Mouse (Mus musculus) embryonic facial prominence, embryonic 14.5 days (tissue): ENCODE data around the gene Tmprss12. TPM values are rescaled to one million over a fixed set of nuclear protein-coding genes. Genes with fewer than 3 reads are reported as not detected.
"Not testable (repeated sequence)": the region's sequence is repeated elsewhere in the genome, so short reads cannot be mapped to it uniquely, and the experiment has no call there.

Source experiments
- ATAC-seq: fragments of 200-750 bp; cut with Nextera tagmentation; 2 replicates; pipeline ENCODE4 v1.8.0; 2017; ENCODE audit warnings: low read depth, moderate number of reproducible peaks, moderate TSS enrichment
- DNase-seq: peaks from one replicate; pipeline ENCODE4 v3.0.0-alpha.2; 2015; ENCODE audit warnings: low spot score
- H3K27ac ChIP-seq: fragments of 300-500 bp; sonication (generic); replicated peaks from 2 replicates; pipeline ENCODE4 v1.5.1; 2014; ENCODE audit warnings: low read depth, mild to moderate bottlenecking, low read length, moderate library complexity
- H3K27me3 ChIP-seq: fragments of 300-500 bp; sonication (generic); replicated peaks from 2 replicates; pipeline ENCODE4 v1.6.1; 2014; ENCODE audit warnings: low read length; ENCODE audit not compliant: control insufficient read depth, insufficient read depth
- H3K36me3 ChIP-seq: fragments of 300-500 bp; sonication (generic); 2 replicates; pipeline ENCODE4 v1.6.1; 2014; ENCODE audit warnings: low read length, mixed read lengths; ENCODE audit not compliant: control insufficient read depth, insufficient read depth
- H3K4me1 ChIP-seq: fragments of 300-500 bp; sonication (generic); 2 replicates; pipeline ENCODE4 v1.6.1; 2014; ENCODE audit warnings: antibody characterized with exemption, low read length; ENCODE audit not compliant: control insufficient read depth, insufficient read depth
- H3K4me2 ChIP-seq: fragments of 300-500 bp; sonication (generic); 2 replicates; pipeline ENCODE4 v1.6.1; 2014; ENCODE audit warnings: low read depth, mild to moderate bottlenecking, low read length, moderate library complexity, mixed read lengths
- H3K4me3 ChIP-seq: fragments of 300-500 bp; sonication (generic); 2 replicates; pipeline ENCODE4 v1.5.1; 2014; ENCODE audit warnings: low read depth, mild to moderate bottlenecking, low read length
- H3K9ac ChIP-seq: fragments of 300-500 bp; sonication (generic); 2 replicates; pipeline ENCODE4 v1.6.1; 2014; ENCODE audit warnings: low read depth, mild to moderate bottlenecking, low read length, moderate library complexity, mixed read lengths
- H3K9me3 ChIP-seq: fragments of 300-500 bp; sonication (generic); 2 replicates; pipeline ENCODE4 v1.6.1; 2016; ENCODE audit warnings: low read length; ENCODE audit not compliant: control insufficient read depth
- WGBS: fragments of 180-500 bp; shearing (Covaris S2); extraction: QIAGEN DNeasy Blood & Tissue Kit; methylation state at CpG from one replicate; pipeline ENCODE4 v1.1.7; 2014; 5-methylcytosine and 5-hydroxymethylcytosine counted together
- polyA plus RNA-seq: library from polyadenylated mRNA; unstranded; fragments of >200 nt; fragmentation: Nextera tagmentation; extraction: Ambion mirVana; gene quantifications from 2 replicates; pipeline ENCODE4 v1.2.1, GENCODE M21; 2014

Gene Tmprss12
- polyA plus RNA-seq, 1 experiment from 2014 or later, result not detected

GRCm38 (mm10) chr15:100312346-100312745 is 31.7 kb downstream of the Tmprss12 start:
- Histone ChIP-seq H3K27ac (no peak overlapping the region), H3K9me3 (no peaks in the 10 kb centered on the region), H3K4me2 (no peak overlapping the region), H3K27me3 (no peaks in the 10 kb centered on the region), H3K9ac (no peak overlapping the region), H3K4me3 (no peak overlapping the region), H3K4me1 (no peaks in the 10 kb centered on the region), H3K36me3 (0 out of 2 replicates have a peak, but pooled peaks cover 3% of the 10 kb centered on the region)
- ATAC-seq (no peak), DNase-seq (no peak)
- WGBS, result 87% methylated on average over 2 of the region's 2 CpGs

DNA sequence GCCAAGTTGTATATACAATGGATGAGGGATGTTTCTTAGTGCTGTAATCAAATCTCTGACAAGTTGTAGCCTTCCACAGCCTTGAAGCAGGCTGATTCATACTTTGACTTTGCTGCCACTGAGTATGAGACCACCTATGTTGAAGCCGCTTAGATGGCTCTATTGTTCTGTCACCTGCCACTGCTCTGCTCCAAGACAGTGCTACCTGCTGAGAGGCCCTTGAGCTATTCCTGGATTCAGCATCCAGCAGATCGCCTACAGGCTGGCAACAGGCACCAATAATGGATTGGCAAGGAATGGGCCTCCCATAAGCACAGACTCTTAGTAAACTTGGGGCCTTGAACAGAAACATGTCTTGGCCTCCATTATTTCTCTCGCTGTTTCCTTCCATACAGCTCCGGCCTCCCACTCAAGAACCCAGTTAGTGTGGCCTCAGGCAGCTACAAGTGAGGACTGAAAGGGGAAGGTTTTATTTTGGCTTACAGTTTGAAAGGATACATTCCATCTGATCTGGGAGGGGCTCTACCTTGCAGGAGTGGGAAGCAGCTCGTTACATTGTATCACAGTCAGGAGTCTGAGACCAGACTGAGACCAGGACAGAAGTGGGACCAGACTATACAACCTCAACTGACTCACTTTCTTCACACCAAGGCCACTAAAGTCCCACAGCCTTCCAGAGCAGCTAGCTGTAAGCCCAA is 34.0 kb downstream of the Tmprss12 start:
- Histone ChIP-seq H3K27ac (no peak overlapping the region), H3K36me3 (0 out of 2 replicates have a peak, but pooled peaks cover 3% of the 10 kb centered on the region), H3K4me2 (no peak overlapping the region), H3K9me3 (no peaks in the 10 kb centered on the region), H3K4me3 (no peak overlapping the region), H3K27me3 (no peaks in the 10 kb centered on the region), H3K4me1 (no peaks in the 10 kb centered on the region), H3K9ac (no peak overlapping the region)
- ATAC-seq (no peak), DNase-seq (no peak)
- 95% methylated on average over 5 of the region's 5 CpGs for WGBS

GRCm38 (mm10) chr15:100318014-100318671 is 37.5 kb downstream of the Tmprss12 start:
- not testable (repeated sequence) for H3K27ac ChIP-seq, ATAC-seq, H3K4me2 ChIP-seq, H3K9ac ChIP-seq, H3K4me1 ChIP-seq, H3K9me3 ChIP-seq, H3K27me3 ChIP-seq, H3K36me3 ChIP-seq, H3K4me3 ChIP-seq
- peak; percentile 29 for DNase-seq
- 59% methylated on average over 4 of the region's 4 CpGs for WGBS

GRCm38 (mm10) chr15:100319884-100320283 is 39.2 kb downstream of the Tmprss12 start:
- Histone ChIP-seq H3K4me1 (no peaks in the 10 kb centered on the region), H3K4me2 (no peak overlapping the region), H3K9me3 (no peaks in the 10 kb centered on the region), H3K4me3 (no peak overlapping the region), H3K9ac (no peak overlapping the region), H3K36me3 (no peaks in the 10 kb centered on the region), H3K27me3 (no peaks in the 10 kb centered on the region), H3K27ac (0 out of 2 replicates have a peak overlapping the region, but pooled peaks have one; percentile 39)
- no peak for DNase-seq
- no peak for ATAC-seq
- 77% methylated on average over 1 of the region's 1 CpGs for WGBS

- no peak for ATAC-seq
- 63% methylated on average over 9 of the region's 9 CpGs for WGBS
- no peaks in the 10 kb centered on the region for H3K4me1 ChIP-seq
- no peaks in the 10 kb centered on the region for H3K36me3 ChIP-seq
- no peak overlapping the region for H3K4me2 ChIP-seq
- H3K9me3 ChIP-seq, result no peaks in the 10 kb centered on the region
- H3K4me3 ChIP-seq, result no peak overlapping the region
- H3K27me3 ChIP-seq, result no peaks in the 10 kb centered on the region
- H3K27ac ChIP-seq, result 0 out of 2 replicates have a peak overlapping the region, but pooled peaks have one; percentile 39
- peak; percentile 35 for DNase-seq
- H3K9ac ChIP-seq, result no peak overlapping the region
These were observed 39.8 kb downstream of the Tmprss12 start for GRCm38 (mm10) chr15:100320295-100320905.

DNA sequence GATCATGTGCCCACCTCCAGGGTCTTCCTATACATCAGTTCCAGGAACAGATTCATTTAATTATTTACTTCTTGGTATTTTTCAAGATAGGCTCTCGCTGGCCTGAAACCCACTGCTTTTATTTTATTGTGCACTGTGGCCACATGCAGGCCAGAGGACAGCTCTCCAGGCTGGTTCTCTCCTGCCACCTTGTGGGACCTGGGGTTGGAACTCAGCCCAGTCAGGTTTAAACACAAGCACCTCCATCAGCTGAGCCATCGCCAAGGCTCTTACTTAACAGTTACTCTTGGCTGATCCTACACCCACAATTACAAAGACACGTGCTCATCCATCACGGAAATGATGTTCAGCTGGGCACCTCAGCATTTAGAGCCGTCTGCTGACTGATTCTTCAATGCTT is 40.5 kb downstream of the Tmprss12 start:
- no peak overlapping the region for H3K9ac ChIP-seq
- H3K27ac ChIP-seq, result no peak overlapping the region
- no peak overlapping the region for H3K4me3 ChIP-seq
- ATAC-seq (no peak), DNase-seq (peak; percentile 40)
- no peaks in the 10 kb centered on the region for H3K4me1 ChIP-seq
- H3K9me3 ChIP-seq, result no peaks in the 10 kb centered on the region
- 57% methylated on average over 5 of the region's 5 CpGs for WGBS
- H3K36me3 ChIP-seq, result no peaks in the 10 kb centered on the region
- no peak overlapping the region for H3K4me2 ChIP-seq
- no peaks in the 10 kb centered on the region for H3K27me3 ChIP-seq

DNA sequence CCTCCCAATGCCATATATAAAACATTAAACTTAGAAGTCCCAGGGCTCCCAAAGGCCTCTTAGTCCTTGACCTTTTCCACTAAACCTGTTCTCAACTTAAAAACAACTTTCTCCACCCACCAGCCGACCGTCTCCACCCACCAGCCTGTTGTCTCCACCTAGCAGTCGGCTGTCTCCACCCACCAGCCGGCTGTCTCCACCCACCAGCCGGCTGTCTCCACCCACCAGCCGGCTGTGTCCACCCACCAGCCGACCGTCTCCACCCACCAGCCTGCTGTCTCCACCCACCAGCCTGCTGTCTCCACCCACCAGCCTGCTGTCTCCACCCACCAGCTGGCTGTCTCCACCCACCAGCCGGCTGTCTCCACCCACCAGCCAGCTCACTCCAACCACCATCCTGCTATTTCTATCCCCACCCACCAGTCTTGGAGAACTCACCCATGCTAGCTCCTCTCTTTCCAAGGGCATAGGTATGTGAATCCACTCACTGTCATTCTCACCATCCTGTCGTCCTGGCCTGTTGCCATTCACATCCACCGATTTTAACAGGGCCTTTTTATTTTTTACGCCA is 43.5 kb downstream of the Tmprss12 start:
- H3K9me3 ChIP-seq, result no peaks in the 10 kb centered on the region

DNA sequence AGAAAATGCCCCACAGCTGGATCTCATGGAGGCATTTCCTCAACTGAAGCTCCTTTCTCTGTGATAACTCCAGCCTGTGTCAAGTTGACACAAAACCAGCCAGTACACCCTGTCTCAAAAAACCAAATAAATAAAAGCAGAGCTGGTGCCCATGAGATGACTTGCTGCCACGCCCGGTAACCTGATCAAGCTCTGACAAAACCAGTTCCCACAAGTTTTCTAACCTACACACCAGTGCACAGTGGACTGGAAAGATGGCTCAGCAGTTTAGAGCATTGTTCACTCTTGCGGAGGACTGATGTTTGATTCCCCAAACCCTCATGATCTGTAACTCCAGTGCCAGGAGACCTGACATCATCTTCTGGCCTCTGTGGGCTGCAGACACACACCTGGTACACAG is 44.6 kb downstream of the Tmprss12 start:
- DNase-seq (peak; percentile 55), ATAC-seq (no peak)
- Histone ChIP-seq H3K4me3 (no peak overlapping the region), H3K36me3 (no peaks in the 10 kb centered on the region), H3K9ac (no peak overlapping the region), H3K4me2 (no peak overlapping the region), H3K9me3 (no peaks in the 10 kb centered on the region), H3K27ac (no peak overlapping the region), H3K27me3 (no peaks in the 10 kb centered on the region), H3K4me1 (no peaks in the 10 kb centered on the region)
- WGBS, result 64% methylated on average over 3 of the region's 3 CpGs

More for the DNA sequence above, 43.5 kb downstream of the Tmprss12 start:
- Histone ChIP-seq H3K27ac (no peak overlapping the region), H3K36me3 (no peaks in the 10 kb centered on the region), H3K4me3 (no peak overlapping the region), H3K27me3 (no peaks in the 10 kb centered on the region), H3K4me1 (no peaks in the 10 kb centered on the region), H3K9ac (no peak overlapping the region), H3K4me2 (no peak overlapping the region)
- no peak for ATAC-seq
- 76% methylated on average over 12 of the region's 12 CpGs for WGBS
- DNase-seq, result no peak
